ENCODE assay signal across 8 mouse cellular contexts in genomic region chr14:20765642-20766258, GRCm38 (mm10). TPM values are rescaled to one million over a fixed set of nuclear protein-coding genes. Genes with fewer than 3 reads are reported as not detected.
DNase-seq lines count a peak whose midpoint lies in the region; ATAC-seq and TF ChIP-seq lines count a peak whose summit lies in the region.

No protein-coding gene starts in this region.

- H3K4me3 ChIP-seq in CH12.LX (replicated peaks in 1 of 3; ENCODE audit: low read depth in 2 of 3, low read length in 2 of 3, poor library complexity in 1 of 3) = no peak overlapping the region
- no peak overlapping the region for H3K4me3 ChIP-seq in forebrain, embryonic 13.5 days
- no peak overlapping the region for H3K4me3 ChIP-seq in liver, embryonic 16.5 days (ENCODE audit: low read depth, low read length)
- H3K4me3 ChIP-seq in neural tube, embryonic 12.5 days = no peak overlapping the region
- no peak overlapping the region for H3K4me3 ChIP-seq in stomach, postnatal 0 days (ENCODE audit: low read depth, low read length)

- H3K9ac ChIP-seq in CH12.LX (ENCODE audit: insufficient read depth, low read depth) = no peak overlapping the region
- no peak overlapping the region; the same call in 1 of the 2 replicates for H3K9ac ChIP-seq in forebrain, embryonic 13.5 days
- H3K9ac ChIP-seq in liver, embryonic 16.5 days (ENCODE audit: low read depth, low read length) = no peak overlapping the region
- no peak overlapping the region for H3K9ac ChIP-seq in neural tube, embryonic 12.5 days
- H3K9ac ChIP-seq in stomach, postnatal 0 days (ENCODE audit: low read length) = no peak overlapping the region

- WGBS in forebrain, embryonic 13.5 days = 32% methylated on average over 12 of the region's 12 CpGs
- 21% methylated on average over 12 of the region's 12 CpGs for WGBS in liver, embryonic 16.5 days (ENCODE audit: insufficient replicate concordance)
- 32% methylated on average over 12 of the region's 12 CpGs for WGBS in neural tube, embryonic 12.5 days
- 22% methylated on average over 12 of the region's 12 CpGs for WGBS in stomach, postnatal 0 days

- in situ Hi-C loops in CH12.LX (cut with MboI; ENCODE audit: low pct_ligation_motif_present, low pct_unique_long_range_greater_than_20kb, low sequenced_read_pairs) = no loop called here

- peak; percentile 75 for DNase-seq in CH12.LX (ENCODE audit: extremely low read depth)
- DNase-seq in c-Kit-positive CD71-positive TER-119-negative erythroid progenitor cells, embryonic 14.5 days (ENCODE audit: low read depth) = peak; percentile 67
- DNase-seq in heart, postnatal 10 days = peak; percentile 92 to 96
- DNase-seq in kidney, postnatal 4 days = peak; percentile 94
- peak; percentile 88 for DNase-seq in stomach, postnatal 0 days (ENCODE audit: low spot score)

- no peak for TF ChIP-seq EP300 in CH12.LX (IDR thresholded peaks at IDR 0.05; ENCODE audit: low read length)
- no peak for TF ChIP-seq EP300 in stomach, postnatal 0 days (optimal IDR thresholded peaks at IDR 0.05)

- dilution Hi-C loops in CH12.LX (cut with MboI; ENCODE audit: extremely low pct_ligation_motif_present, extremely low pct_unique_long_range_greater_than_20kb, low sequenced_read_pairs) = no loop called here

- no peaks in the 10 kb centered on the region for H3K9me3 ChIP-seq in CH12.LX (replicated peaks; ENCODE audit: low read length)
- no peaks in the 10 kb centered on the region for H3K9me3 ChIP-seq in forebrain, embryonic 13.5 days (replicated peaks)
- no peaks in the 10 kb centered on the region for H3K9me3 ChIP-seq in liver, embryonic 16.5 days (replicated peaks; ENCODE audit: control insufficient read depth, low read length)
- H3K9me3 ChIP-seq in neural tube, embryonic 12.5 days = no peaks in the 10 kb centered on the region
- no peaks in the 10 kb centered on the region for H3K9me3 ChIP-seq in stomach, postnatal 0 days (ENCODE audit: control insufficient read depth, low read length)

- H3K36me3 ChIP-seq in CH12.LX (replicated peaks in 1 of 2; ENCODE audit: control insufficient read depth in 1 of 2, insufficient read depth in 1 of 2, low read length in 1 of 2) = peaks cover 46 to 91% of the 10 kb centered on the region in 2 experiments
- peaks cover 78% of the 10 kb centered on the region for H3K36me3 ChIP-seq in forebrain, embryonic 13.5 days (ENCODE audit: poor library complexity, severe bottlenecking)
- H3K36me3 ChIP-seq in liver, embryonic 16.5 days (ENCODE audit: control insufficient read depth, insufficient read depth) = peaks cover 4% of the 10 kb centered on the region
- peaks cover 69% of the 10 kb centered on the region for H3K36me3 ChIP-seq in neural tube, embryonic 12.5 days
- peaks cover 26% of the 10 kb centered on the region for H3K36me3 ChIP-seq in stomach, postnatal 0 days (ENCODE audit: control insufficient read depth, insufficient read depth, low read length)

- ATAC-seq in forebrain, embryonic 13.5 days = peak; percentile 86
- peak; percentile 43; the same call in 1 of the 2 replicates for ATAC-seq in liver, embryonic 16.5 days (ENCODE audit: low read depth)
- peak; percentile 68; the same call in 1 of the 2 replicates for ATAC-seq in neural tube, embryonic 12.5 days (ENCODE audit: low FRiP score, low read depth)
- peak; percentile 86 for ATAC-seq in stomach, postnatal 0 days (ENCODE audit: low FRiP score, low TSS enrichment)

- peak; percentile 73 to 92 for TF ChIP-seq CTCF in CH12.LX (conservative IDR thresholded peaks at IDR 0.05 in 1 of 2, IDR thresholded peaks at IDR 0.05 in 1 of 2; ENCODE audit: low read depth in 2 of 2, low read length in 2 of 2)
- TF ChIP-seq CTCF in stomach, postnatal 0 days (IDR thresholded peaks at IDR 0.05; ENCODE audit: low read depth) = peak; percentile 98

- peak; percentile 78 for TF ChIP-seq RAD21 in CH12.LX (IDR thresholded peaks at IDR 0.05; ENCODE audit: low read depth, low read length)

- no peaks in the 10 kb centered on the region for H3K27me3 ChIP-seq in CH12.LX (replicated peaks)
- H3K27me3 ChIP-seq in forebrain, embryonic 13.5 days = no peaks in the 10 kb centered on the region
- H3K27me3 ChIP-seq in liver, embryonic 16.5 days (ENCODE audit: control insufficient read depth, insufficient read depth, low read depth, low read length) = no peaks in the 10 kb centered on the region
- H3K27me3 ChIP-seq in neural tube, embryonic 12.5 days (replicated peaks) = no peaks in the 10 kb centered on the region
- H3K27me3 ChIP-seq in stomach, postnatal 0 days (ENCODE audit: control insufficient read depth, insufficient read depth, low read length) = no peaks in the 10 kb centered on the region

- H3K4me1 ChIP-seq in CH12.LX (ENCODE audit: control insufficient read depth in 1 of 2, insufficient read depth in 2 of 2) = no peaks in the 10 kb centered on the region
- no peaks in the 10 kb centered on the region for H3K4me1 ChIP-seq in forebrain, embryonic 13.5 days
- no peaks in the 10 kb centered on the region for H3K4me1 ChIP-seq in liver, embryonic 16.5 days (ENCODE audit: control insufficient read depth, low read depth, low read length)
- no peaks in the 10 kb centered on the region for H3K4me1 ChIP-seq in neural tube, embryonic 12.5 days
- H3K4me1 ChIP-seq in stomach, postnatal 0 days (replicated peaks; ENCODE audit: control insufficient read depth, insufficient read depth) = no peaks in the 10 kb centered on the region

- TF ChIP-seq POLR2A in CH12.LX (IDR thresholded peaks at IDR 0.05; ENCODE audit: low read depth, low read length) = no peak

- H3K79me2 ChIP-seq in CH12.LX (replicated peaks; ENCODE audit: control insufficient read depth, extremely low read depth, insufficient read depth, poor library complexity, severe bottlenecking) = no peaks in the 10 kb centered on the region

- H3K4me2 ChIP-seq in CH12.LX (ENCODE audit: insufficient read depth, low read depth, poor library complexity, severe bottlenecking) = no peak overlapping the region
- H3K4me2 ChIP-seq in forebrain, embryonic 13.5 days = no peak overlapping the region
- no peak overlapping the region for H3K4me2 ChIP-seq in liver, embryonic 16.5 days (ENCODE audit: low read depth, low read length)
- no peak overlapping the region for H3K4me2 ChIP-seq in neural tube, embryonic 12.5 days (replicated peaks)
- H3K4me2 ChIP-seq in stomach, postnatal 0 days (replicated peaks; ENCODE audit: low read depth) = no peak overlapping the region

- intact Hi-C loops in heart, postnatal 10 days (cut with DNase I) = loop anchor here (1.0 to 2.0 kb wide), 2 partner anchors 33 to 107 kb away; no protein-coding TSS in a partner anchor

- H3K27ac ChIP-seq in CH12.LX (ENCODE audit: insufficient read depth, low read depth) = no peak overlapping the region
- H3K27ac ChIP-seq in forebrain, embryonic 13.5 days = no peak overlapping the region
- H3K27ac ChIP-seq in liver, embryonic 16.5 days (ENCODE audit: low read length) = no peak overlapping the region
- H3K27ac ChIP-seq in neural tube, embryonic 12.5 days = no peak overlapping the region
- H3K27ac ChIP-seq in stomach, postnatal 0 days (replicated peaks) = peak overlapping the region; percentile 81

TF ChIP-seq in CH12.LX, 34 proteins besides CTCF, POLR2A, EP300 and RAD21:
- TF ChIP-seq POLR2AphosphoS2 (IDR thresholded peaks at IDR 0.05; ENCODE audit: low read depth, low read length) (no peak), ZC3H11A (IDR thresholded peaks at IDR 0.05; ENCODE audit: low read depth, low read length) (peak; percentile 17), NRF1 (IDR thresholded peaks at IDR 0.05; ENCODE audit: low read depth, low read length) (no peak), SMC3 (IDR thresholded peaks at IDR 0.05; ENCODE audit: low read depth, low read length) (peak; percentile 91), ELF1 (IDR thresholded peaks at IDR 0.05; ENCODE audit: low read depth, low read length) (no peak), NELFE (IDR thresholded peaks at IDR 0.05; ENCODE audit: low read depth, low read length) (no peak), PAX5 (IDR thresholded peaks at IDR 0.05; ENCODE audit: low read length) (no peak)

RNA-seq across cellular contexts. Expression of gene Camk2g, which starts 28.1 kb away (rescaled TPM):
- total RNA-seq in CH12.LX (2012; rRNA removed) = 18.5 and 19.8 TPM in 2 replicates
- total RNA-seq in CH12.LX (2014; rRNA removed) = 15.7 and 17.1 TPM in 2 replicates
- polyA plus RNA-seq in CH12.LX (2012; ENCODE audit: insufficient read length, low read depth) = 33.1 and 34.7 TPM in 2 replicates
- polyA plus RNA-seq in forebrain, embryonic 13.5 days (2015; fragmentation: Nextera tagmentation; extraction: Ambion mirVana) = 60.7 and 81.8 TPM in 2 replicates
- 10 to 100 TPM; 48.5 to 59.8 TPM for total RNA-seq in heart, postnatal 10 days (2021)
- 4.1 and 5.2 TPM in 2 replicates for polyA plus RNA-seq in liver, embryonic 16.5 days (2015; fragmentation: Nextera tagmentation; extraction: Ambion mirVana)
- polyA plus RNA-seq in neural tube, embryonic 12.5 days (2016; fragmentation: Nextera tagmentation; extraction: Ambion mirVana) = 78.8 and 105 TPM in 2 replicates
- 35.0 and 38.6 TPM in 2 replicates for polyA plus RNA-seq in stomach, postnatal 0 days (2015; fragmentation: Nextera tagmentation; extraction: Ambion mirVana)

RNA-seq across cellular contexts. Expression of gene Ndst2, which starts 31.4 kb away (rescaled TPM):
- total RNA-seq in CH12.LX (2012; rRNA removed) = 17.8 and 21.1 TPM in 2 replicates
- total RNA-seq in CH12.LX (2014; rRNA removed) = 9.9 and 11.4 TPM in 2 replicates
- 18.0 and 20.2 TPM in 2 replicates for polyA plus RNA-seq in CH12.LX (2012; ENCODE audit: insufficient read length, low read depth)
- polyA plus RNA-seq in forebrain, embryonic 13.5 days (2015; fragmentation: Nextera tagmentation; extraction: Ambion mirVana) = 14.0 and 18.3 TPM in 2 replicates
- 10 to 100 TPM; 15.5 to 18.3 TPM for total RNA-seq in heart, postnatal 10 days (2021)
- 14.5 and 16.7 TPM in 2 replicates for polyA plus RNA-seq in liver, embryonic 16.5 days (2015; fragmentation: Nextera tagmentation; extraction: Ambion mirVana)
- 22.0 and 23.4 TPM in 2 replicates for polyA plus RNA-seq in neural tube, embryonic 12.5 days (2016; fragmentation: Nextera tagmentation; extraction: Ambion mirVana)
- 9.6 and 12.0 TPM in 2 replicates for polyA plus RNA-seq in stomach, postnatal 0 days (2015; fragmentation: Nextera tagmentation; extraction: Ambion mirVana)

RNA-seq across cellular contexts. Expression of gene Zswim8, which starts 58.4 kb away (rescaled TPM):
- total RNA-seq in CH12.LX (2012; rRNA removed) (22.6 and 22.8 TPM in 2 replicates), CH12.LX (2014; rRNA removed) (8.7 and 9.5 TPM in 2 replicates)
- 33.9 and 39.6 TPM in 2 replicates for polyA plus RNA-seq in CH12.LX (2012; ENCODE audit: insufficient read length, low read depth)
- polyA plus RNA-seq in forebrain, embryonic 13.5 days (2015; fragmentation: Nextera tagmentation; extraction: Ambion mirVana) = 40.8 and 44.2 TPM in 2 replicates
- 10 to 100 TPM; 68.7 to 71.7 TPM for total RNA-seq in heart, postnatal 10 days (2021)
- 6.1 and 6.3 TPM in 2 replicates for polyA plus RNA-seq in liver, embryonic 16.5 days (2015; fragmentation: Nextera tagmentation; extraction: Ambion mirVana)
- 53.3 and 57.7 TPM in 2 replicates for polyA plus RNA-seq in neural tube, embryonic 12.5 days (2016; fragmentation: Nextera tagmentation; extraction: Ambion mirVana)
- 13.6 and 13.7 TPM in 2 replicates for polyA plus RNA-seq in stomach, postnatal 0 days (2015; fragmentation: Nextera tagmentation; extraction: Ambion mirVana)
